Mouse (Mus musculus): ENCODE data around the gene Omt2a.
"Not testable (repeated sequence)": the region's sequence is repeated elsewhere in the genome, so short reads cannot be mapped to it uniquely, and the experiment has no call there.

DNA sequence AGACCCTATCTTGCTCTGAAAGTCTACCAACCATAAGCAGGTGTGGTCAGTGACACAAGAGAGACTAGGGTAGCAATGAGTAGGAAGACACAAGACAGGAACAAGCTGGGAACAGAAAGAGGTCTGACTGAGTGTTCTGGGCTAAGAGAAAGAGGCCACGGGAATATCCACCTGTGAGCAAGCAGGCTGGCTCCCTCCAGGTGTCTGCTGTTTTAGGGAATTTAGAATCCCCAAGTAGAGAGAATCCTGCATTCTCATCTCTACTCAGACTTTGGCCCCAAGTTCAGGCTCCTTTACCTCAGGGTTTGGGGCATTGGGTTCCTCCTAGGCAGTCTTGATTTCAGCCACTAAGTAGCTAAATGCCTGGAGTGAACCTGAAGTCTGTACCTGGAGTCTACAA is 12.7 kb upstream of the Omt2a start, which contains the start of gene Omt2b:
- not testable (repeated sequence) for TF ChIP-seq POLR2A (IDR thresholded peaks at IDR 0.05; ENCODE audit: low read depth, low read length); CTCF (IDR thresholded peaks at IDR 0.05; ENCODE audit: extremely low read depth, insufficient read length, insufficient replicate concordance, low read depth, low read length)
